Mouse (Mus musculus): ENCODE measurements around the gene Itgbl1.

Gene Itgbl1

GRCm38 (mm10) chr14:123967996-123968395, 308.2 kb downstream of the Itgbl1 start:
- no peak for DNase-seq (ENCODE audit: low read depth)

- DNase-seq (ENCODE audit: low read depth), result no peak
Measured at GRCm38 (mm10) chr14:123990591-123991195, 330.9 kb downstream of the Itgbl1 start.
